Mouse (Mus musculus) forebrain, embryonic 16.5 days (tissue): ENCODE results near the gene Fto. TPM values are rescaled to one million over a fixed set of nuclear protein-coding genes. Genes with fewer than 3 reads are reported as not detected.

Experiments used
- ATAC-seq: fragments of 200-750 bp; cut with Nextera tagmentation; 2 replicates; pipeline ENCODE4 v1.8.0; 2017; ENCODE audit warnings: mild to moderate bottlenecking, moderate library complexity
- H3K27ac ChIP-seq: fragments of 300-500 bp; sonication (generic); 2 replicates; pipeline ENCODE4 v1.5.1; 2014; ENCODE audit warnings: low read length, control low read depth
- H3K27me3 ChIP-seq: fragments of 300-500 bp; sonication (generic); replicated peaks from 2 replicates; pipeline ENCODE4 v1.6.1; 2014; ENCODE audit warnings: low read length; ENCODE audit not compliant: control insufficient read depth, insufficient read depth
- H3K36me3 ChIP-seq: fragments of 300-500 bp; sonication (generic); 2 replicates; pipeline ENCODE4 v1.6.1; 2014; ENCODE audit not compliant: control insufficient read depth, insufficient read depth
- H3K4me1 ChIP-seq: fragments of 300-500 bp; sonication (generic); replicated peaks from 2 replicates; pipeline ENCODE4 v1.6.1; 2014; ENCODE audit warnings: low read length; ENCODE audit not compliant: control insufficient read depth, insufficient read depth
- H3K4me2 ChIP-seq: fragments of 300-500 bp; sonication (generic); 2 replicates; pipeline ENCODE4 v1.6.1; 2014; ENCODE audit warnings: mild to moderate bottlenecking, low read length, control low read depth
- H3K4me3 ChIP-seq: fragments of 300-500 bp; sonication (generic); replicated peaks from 2 replicates; pipeline ENCODE4 v1.5.1; 2014; ENCODE audit warnings: mild to moderate bottlenecking, low read length, control low read depth
- H3K9ac ChIP-seq: fragments of 300-500 bp; sonication (generic); replicated peaks from 2 replicates; pipeline ENCODE4 v1.6.1; 2014; ENCODE audit warnings: low read depth, low read length, control low read depth
- H3K9me3 ChIP-seq: fragments of 300-500 bp; sonication (generic); 2 replicates; pipeline ENCODE4 v1.6.1; 2016; ENCODE audit warnings: low read length; ENCODE audit not compliant: control insufficient read depth
- WGBS: fragments of 180-500 bp; shearing (Covaris S2); extraction: QIAGEN DNeasy Blood & Tissue Kit; methylation state at CpG from one replicate; pipeline ENCODE4 v1.1.7; 2014; 5-methylcytosine and 5-hydroxymethylcytosine counted together
- polyA plus RNA-seq: library from polyadenylated mRNA; unstranded; fragments of >200 nt; fragmentation: Nextera tagmentation; extraction: Ambion mirVana; gene quantifications from 2 replicates; pipeline ENCODE4 v1.2.1, GENCODE M21; 2015

The Fto gene
- polyA plus RNA-seq, 1 experiment from 2014 or later = 132 TPM

DNA sequence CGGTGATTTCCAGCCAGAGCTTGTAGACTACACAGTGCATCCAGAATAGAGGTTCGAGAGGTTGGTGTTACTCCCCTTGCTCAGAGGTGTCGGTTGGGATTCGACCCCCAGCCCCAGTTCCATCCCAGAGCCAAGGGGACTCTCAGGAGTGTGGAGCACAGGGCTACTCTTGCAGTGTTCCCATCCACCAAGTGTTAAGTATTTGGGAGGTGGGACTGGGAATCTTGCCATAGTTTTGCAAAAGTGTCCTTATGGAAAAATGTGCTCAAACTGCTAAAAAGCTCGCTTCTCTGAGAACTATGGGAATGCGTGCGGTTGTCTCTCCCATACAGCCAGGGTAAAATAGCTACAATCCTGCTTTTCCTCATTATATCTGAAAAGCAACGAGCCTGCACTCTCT, 180.0 kb downstream of the Fto start:
- Histone ChIP-seq H3K27me3 (no peaks in the 10 kb centered on the region), H3K9me3 (no peaks in the 10 kb centered on the region), H3K27ac (no peak overlapping the region), H3K9ac (no peak overlapping the region), H3K4me3 (no peak overlapping the region), H3K4me1 (no peaks in the 10 kb centered on the region), H3K36me3 (no peaks in the 10 kb centered on the region), H3K4me2 (no peak overlapping the region)
- ATAC-seq = no peak
- 64% methylated on average over 8 of the region's 8 CpGs for WGBS

DNA sequence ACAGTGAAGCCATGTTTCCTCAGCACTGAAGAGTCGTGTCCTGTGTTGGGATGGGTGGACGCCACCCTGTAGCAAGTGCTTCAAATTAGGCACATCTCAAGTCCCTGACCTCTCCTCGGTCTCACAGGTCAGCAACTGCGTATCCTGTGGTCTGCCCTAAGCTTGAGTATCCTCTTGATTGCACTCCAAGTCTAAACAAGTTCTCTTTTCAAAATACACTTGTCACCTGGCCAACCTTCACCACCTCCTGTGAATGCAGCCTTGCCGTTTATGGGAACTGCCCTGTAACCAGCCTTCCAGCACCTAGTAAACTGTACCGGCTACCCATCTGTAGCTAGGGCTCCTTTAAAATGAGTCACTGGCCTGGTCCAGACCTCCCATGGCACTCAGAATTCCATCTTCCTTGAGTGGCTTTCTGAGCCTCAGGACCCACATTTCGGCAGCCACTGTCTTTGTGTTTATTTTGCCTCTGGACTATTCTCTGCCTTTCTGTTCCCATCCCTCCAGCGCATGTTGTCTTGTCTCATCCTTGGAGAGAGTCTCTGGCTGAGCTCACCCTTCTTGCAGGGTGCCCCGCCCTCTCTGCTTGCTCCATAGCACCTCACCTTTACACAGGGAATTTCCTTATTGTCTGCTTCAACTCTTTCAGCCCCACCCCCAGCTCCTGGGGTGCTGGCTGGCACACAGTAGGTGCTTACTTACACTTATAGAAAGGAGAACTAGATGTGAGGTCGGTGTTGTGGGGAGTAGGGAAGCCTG, 181.4 kb downstream of the Fto start:
- H3K4me2 ChIP-seq = no peak overlapping the region
- no peak for ATAC-seq
- H3K27ac ChIP-seq = no peak overlapping the region
- no peaks in the 10 kb centered on the region for H3K27me3 ChIP-seq
- no peak overlapping the region for H3K4me3 ChIP-seq
- WGBS = 62% methylated on average over 10 of the region's 10 CpGs
- no peaks in the 10 kb centered on the region for H3K4me1 ChIP-seq
- H3K36me3 ChIP-seq = no peaks in the 10 kb centered on the region
- H3K9ac ChIP-seq = no peak overlapping the region
- no peaks in the 10 kb centered on the region for H3K9me3 ChIP-seq

DNA sequence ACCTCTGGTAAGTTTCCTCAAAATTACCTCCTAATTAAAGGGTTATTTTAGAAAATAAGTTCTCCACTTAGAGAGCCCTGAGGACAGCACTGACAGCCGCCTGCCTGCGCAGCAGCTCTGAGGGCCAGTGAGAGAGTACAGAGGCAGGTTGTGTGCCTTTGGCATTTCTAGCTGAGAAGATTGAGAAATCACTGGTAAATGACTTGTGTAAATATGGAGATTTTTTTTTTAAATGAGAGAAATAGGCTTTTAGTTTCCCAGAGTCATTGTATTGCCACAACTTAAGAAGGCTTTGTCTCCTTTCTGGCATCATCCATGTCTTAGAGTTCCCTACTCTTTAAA, 181.9 kb downstream of the Fto start:
- Histone ChIP-seq H3K27me3 (no peaks in the 10 kb centered on the region), H3K4me2 (no peak overlapping the region), H3K36me3 (no peaks in the 10 kb centered on the region), H3K4me1 (no peaks in the 10 kb centered on the region), H3K27ac (no peak overlapping the region), H3K9ac (no peak overlapping the region), H3K4me3 (no peak overlapping the region), H3K9me3 (no peaks in the 10 kb centered on the region)
- ATAC-seq = no peak
- WGBS = 73% methylated on average over 2 of the region's 2 CpGs

DNA sequence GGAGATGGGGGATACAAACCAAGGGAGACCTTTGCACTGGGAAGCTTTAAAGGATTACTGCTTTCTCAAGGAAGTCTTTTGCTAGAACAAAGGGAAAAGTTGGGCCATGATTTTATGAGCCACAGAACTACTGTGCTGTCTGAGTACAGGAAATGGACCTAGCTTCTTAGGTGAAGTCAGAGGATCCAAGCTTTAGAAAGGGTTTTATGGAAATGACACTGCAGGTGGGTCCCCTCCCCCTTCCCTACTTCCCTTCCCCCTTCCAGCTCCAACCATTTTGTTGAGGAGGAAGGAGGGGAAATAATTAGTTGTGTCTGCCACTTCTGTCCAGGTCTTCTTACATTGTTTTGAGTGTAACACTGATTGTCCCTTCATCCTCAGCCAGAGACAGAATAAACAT, 182.7 kb downstream of the Fto start:
- no peak overlapping the region for H3K9ac ChIP-seq
- no peak overlapping the region for H3K27ac ChIP-seq
- H3K36me3 ChIP-seq = no peaks in the 10 kb centered on the region
- no peak overlapping the region for H3K4me2 ChIP-seq
- H3K27me3 ChIP-seq = no peaks in the 10 kb centered on the region
- ATAC-seq = no peak
- H3K9me3 ChIP-seq = no peaks in the 10 kb centered on the region
- no peak overlapping the region for H3K4me3 ChIP-seq
- no peaks in the 10 kb centered on the region for H3K4me1 ChIP-seq

DNA sequence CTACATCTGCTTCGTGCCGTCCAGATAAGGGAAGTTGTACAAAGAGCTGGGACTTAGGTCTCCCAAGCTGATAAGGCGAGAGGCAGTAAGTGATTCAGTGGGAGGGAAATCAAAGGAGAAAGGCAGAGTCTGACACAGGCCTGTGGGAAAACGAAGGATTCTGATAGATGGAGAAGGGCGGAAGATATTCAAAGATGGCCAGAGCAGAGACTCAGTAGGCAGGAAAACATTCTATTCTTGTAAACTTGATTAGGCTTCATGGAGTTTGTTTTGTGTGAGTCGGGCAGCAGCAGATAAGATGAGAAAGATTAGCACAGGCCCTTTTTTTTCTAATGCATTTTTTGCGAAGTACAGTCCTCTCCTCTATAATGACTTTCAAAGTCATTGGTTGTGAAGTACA, 183.6 kb downstream of the Fto start:
- Histone ChIP-seq H3K27ac (no peak overlapping the region), H3K36me3 (no peaks in the 10 kb centered on the region), H3K9ac (no peak overlapping the region), H3K4me1 (no peaks in the 10 kb centered on the region), H3K4me2 (no peak overlapping the region), H3K4me3 (no peak overlapping the region), H3K27me3 (no peaks in the 10 kb centered on the region), H3K9me3 (no peaks in the 10 kb centered on the region)
- ATAC-seq = no peak
- 59% methylated on average over 7 of the region's 7 CpGs for WGBS

DNA sequence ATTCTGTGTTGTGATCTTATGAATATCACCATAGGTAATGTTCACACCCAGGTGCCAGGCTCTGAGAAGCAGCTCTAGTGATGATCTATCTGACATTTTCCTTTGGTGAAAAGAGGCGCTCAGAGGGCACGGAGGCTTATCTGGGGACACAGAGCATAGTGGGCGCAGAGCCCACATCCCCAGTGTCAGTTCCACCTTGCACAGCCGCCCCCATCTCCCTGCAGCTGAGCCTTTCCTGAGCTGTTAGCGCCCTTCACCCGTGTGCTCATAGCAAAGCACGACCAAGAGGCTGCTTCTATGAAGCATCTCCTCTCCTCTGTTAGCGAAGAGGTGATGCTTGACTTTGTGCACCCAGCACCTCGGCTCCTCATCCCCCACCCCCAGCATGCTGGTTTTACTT, 185.3 kb downstream of the Fto start:
- no peaks in the 10 kb centered on the region for H3K36me3 ChIP-seq
- no peak overlapping the region for H3K4me2 ChIP-seq
- H3K27ac ChIP-seq = no peak overlapping the region
- H3K27me3 ChIP-seq = no peaks in the 10 kb centered on the region
- H3K4me3 ChIP-seq = no peak overlapping the region
- H3K9me3 ChIP-seq = no peaks in the 10 kb centered on the region
- ATAC-seq = no peak
- WGBS = 87% methylated on average over 9 of the region's 9 CpGs
- H3K4me1 ChIP-seq = peaks cover 7% of the 10 kb centered on the region; the same call in 1 of the 2 replicates
- no peak overlapping the region for H3K9ac ChIP-seq

DNA sequence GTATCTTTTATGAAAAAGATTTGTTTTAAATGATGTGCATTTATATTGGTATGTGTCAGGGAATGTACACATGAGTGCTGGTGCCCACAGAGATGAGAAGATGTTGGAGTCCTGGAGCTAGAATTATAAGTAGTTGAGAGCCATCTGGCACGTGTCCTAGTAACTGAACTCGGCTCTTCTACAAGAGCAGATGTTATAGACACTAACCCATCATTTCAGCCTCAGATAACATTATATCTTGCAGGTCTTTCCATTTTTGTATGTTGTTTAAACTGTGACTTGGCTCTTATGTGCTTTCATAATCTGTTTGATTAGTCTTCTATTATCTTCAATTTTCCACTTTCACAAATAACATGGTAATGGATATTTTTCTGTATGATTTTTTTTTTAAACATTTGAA, 186.0 kb downstream of the Fto start:
- Histone ChIP-seq H3K4me1 (peaks cover 13% of the 10 kb centered on the region; the same call in 1 of the 2 replicates), H3K9me3 (no peaks in the 10 kb centered on the region), H3K27me3 (no peaks in the 10 kb centered on the region), H3K4me3 (no peak overlapping the region), H3K27ac (no peak overlapping the region), H3K9ac (no peak overlapping the region), H3K4me2 (no peak overlapping the region), H3K36me3 (no peaks in the 10 kb centered on the region)
- 60% methylated on average over 2 of the region's 2 CpGs for WGBS
- no peak for ATAC-seq

DNA sequence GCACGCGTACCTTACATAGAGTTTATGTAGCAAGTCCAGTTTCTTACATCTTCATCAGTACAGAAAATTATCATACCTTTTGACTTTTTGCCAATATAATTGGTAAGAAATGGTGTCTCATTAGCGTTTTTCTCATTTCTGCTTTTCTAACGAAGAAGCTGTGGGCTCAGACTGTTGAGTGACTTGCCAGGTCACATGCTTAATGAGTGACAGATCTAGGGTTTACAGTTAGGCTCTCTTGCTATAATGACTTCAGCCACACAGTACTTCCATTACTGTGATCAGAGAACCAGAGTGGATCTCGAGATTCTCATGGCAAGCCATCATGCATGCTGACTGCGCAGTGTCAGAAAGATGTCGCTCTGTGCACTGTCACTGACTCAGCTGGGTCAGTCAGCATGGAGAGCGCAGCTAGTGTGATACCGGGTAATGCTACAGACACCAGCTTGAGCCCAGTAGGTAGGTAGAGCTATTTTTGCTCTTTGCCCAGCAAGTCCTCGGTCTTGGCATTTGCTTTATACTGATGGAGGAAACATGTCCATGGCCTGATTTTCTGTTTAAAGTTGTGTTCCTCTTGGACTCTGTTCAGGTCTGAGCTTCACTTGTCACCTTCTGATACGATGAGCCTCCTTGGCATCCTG, 188.8 kb downstream of the Fto start:
- Histone ChIP-seq H3K9ac (no peak overlapping the region), H3K27me3 (no peaks in the 10 kb centered on the region), H3K4me3 (no peak overlapping the region), H3K4me1 (peaks cover 27% of the 10 kb centered on the region), H3K4me2 (no peak overlapping the region), H3K36me3 (no peaks in the 10 kb centered on the region), H3K27ac (no peak overlapping the region), H3K9me3 (no peaks in the 10 kb centered on the region)
- 77% methylated on average over 11 of the region's 11 CpGs for WGBS
- no peak for ATAC-seq

DNA sequence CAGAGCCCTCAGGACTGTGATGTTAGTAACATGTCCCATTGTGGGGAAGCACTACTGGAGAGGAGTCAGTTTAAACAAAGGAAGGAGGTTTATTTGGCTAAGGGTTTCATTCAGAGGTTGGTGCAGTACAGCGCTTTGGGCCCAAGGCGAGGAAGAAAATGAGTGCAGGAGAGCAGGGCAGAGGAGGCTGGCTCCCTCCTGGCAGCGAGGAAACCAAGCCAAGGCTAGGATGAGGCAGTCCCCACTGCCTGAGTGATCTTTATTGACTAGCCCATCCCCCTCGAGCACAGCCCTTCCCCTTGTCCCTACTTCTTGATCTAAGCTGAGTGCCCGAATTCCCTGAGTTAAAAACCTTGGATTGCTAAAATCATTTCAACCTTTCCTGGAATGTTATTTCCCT, 189.5 kb downstream of the Fto start:
- H3K9ac ChIP-seq = no peak overlapping the region
- H3K9me3 ChIP-seq = no peaks in the 10 kb centered on the region
- H3K4me2 ChIP-seq = no peak overlapping the region
- no peaks in the 10 kb centered on the region for H3K27me3 ChIP-seq
- no peak for ATAC-seq
- H3K36me3 ChIP-seq = no peaks in the 10 kb centered on the region
- H3K27ac ChIP-seq = no peak overlapping the region
- H3K4me3 ChIP-seq = no peak overlapping the region
- 20% methylated on average over 5 of the region's 5 CpGs for WGBS
- H3K4me1 ChIP-seq = peaks cover 27% of the 10 kb centered on the region
